17 mouse cellular contexts compared by ENCODE assay signal in the genomic region with DNA sequence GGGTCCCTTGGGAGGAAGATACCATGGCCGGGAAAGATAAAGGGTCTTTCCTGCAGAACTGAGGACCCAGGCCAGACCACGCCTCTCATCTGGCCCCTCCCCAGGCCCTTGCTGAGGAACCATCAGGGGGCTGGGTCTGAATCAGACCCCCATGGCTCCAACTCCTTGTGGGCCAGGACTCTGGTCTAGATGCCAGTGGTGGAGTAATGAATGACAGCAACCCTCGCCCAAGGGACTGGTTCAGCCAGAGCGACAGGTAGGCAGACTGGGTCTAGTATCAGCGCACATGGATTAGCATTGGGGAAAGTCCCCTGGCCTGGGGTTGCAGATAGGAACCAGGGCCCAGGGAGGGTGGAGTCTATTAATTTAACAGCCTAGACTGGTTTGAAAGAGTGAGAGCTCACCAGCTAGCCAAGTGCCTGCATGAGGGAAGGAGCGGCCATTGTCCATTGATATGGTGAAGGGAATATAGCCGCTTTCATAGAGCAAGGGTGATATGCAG. TPM values are rescaled to one million over a fixed set of nuclear protein-coding genes. Genes with fewer than 3 reads are reported as not detected.
DNase-seq lines count a peak whose midpoint lies in the region; ATAC-seq and TF ChIP-seq lines count a peak whose summit lies in the region.
"Had no signal": no experiment of that assay in that cellular context is flagged by ENCODE, and none has a peak within 500 bp of the region (broad histone marks: within the 10 kb centered on the region; RNA-seq: fewer than 3 reads in every experiment).

No protein-coding gene starts in this region.

- in situ Hi-C loops in CH12.LX (cut with MboI; ENCODE audit: low pct_ligation_motif_present, low pct_unique_long_range_greater_than_20kb, low sequenced_read_pairs): no loop called here

- H3K4me2 ChIP-seq in CH12.LX (ENCODE audit: insufficient read depth, low read depth, poor library complexity, severe bottlenecking): no peak overlapping the region
- no peak overlapping the region for H3K4me2 ChIP-seq in hindbrain, embryonic 14.5 days (replicated peaks)
- H3K4me2 ChIP-seq in forebrain, embryonic 13.5 days: no peak overlapping the region
- H3K4me2 ChIP-seq: hindbrain, embryonic 12.5 days; limb, embryonic 15.5 days had no signal

- ATAC-seq in hindbrain, embryonic 14.5 days (ENCODE audit: low FRiP score): no peak
- ATAC-seq in forebrain, embryonic 13.5 days: no peak
- ATAC-seq: intestine, postnatal 0 days had no signal

- TF ChIP-seq EP300 in CH12.LX (IDR thresholded peaks at IDR 0.05; ENCODE audit: low read length): no peak

- no peak for TF ChIP-seq POLR2A in CH12.LX (IDR thresholded peaks at IDR 0.05; ENCODE audit: low read depth, low read length)

- dilution Hi-C loops in CH12.LX (cut with MboI; ENCODE audit: extremely low pct_ligation_motif_present, extremely low pct_unique_long_range_greater_than_20kb, low sequenced_read_pairs): no loop called here

- peaks cover 15 to 65% of the 10 kb centered on the region in 2 experiments for H3K36me3 ChIP-seq in CH12.LX (replicated peaks in 1 of 2; ENCODE audit: control insufficient read depth in 1 of 2, insufficient read depth in 1 of 2, low read length in 1 of 2)
- H3K36me3 ChIP-seq in hindbrain, embryonic 14.5 days (replicated peaks; ENCODE audit: control insufficient read depth, insufficient read depth): peaks cover 6% of the 10 kb centered on the region; the same call in 1 of the 2 replicates
- peaks cover 15% of the 10 kb centered on the region; the same call in 1 of the 2 replicates for H3K36me3 ChIP-seq in forebrain, embryonic 13.5 days (ENCODE audit: poor library complexity, severe bottlenecking)

- peaks cover 31 to 40% of the 10 kb centered on the region in 2 experiments for H3K4me1 ChIP-seq in CH12.LX (ENCODE audit: control insufficient read depth in 1 of 2, insufficient read depth in 2 of 2)
- peaks cover 8% of the 10 kb centered on the region for H3K4me1 ChIP-seq in hindbrain, embryonic 14.5 days (replicated peaks; ENCODE audit: control insufficient read depth, insufficient read depth, low read length)
- H3K4me1 ChIP-seq in forebrain, embryonic 13.5 days: peaks cover 17% of the 10 kb centered on the region

- no peak for TF ChIP-seq CTCF in CH12.LX (conservative IDR thresholded peaks at IDR 0.05 in 1 of 2, IDR thresholded peaks at IDR 0.05 in 1 of 2; ENCODE audit: low read depth in 2 of 2, low read length in 2 of 2)

- intact Hi-C loops in left cerebral cortex, postnatal 36 days (cut with DNase I): no loop called here

- H3K9ac ChIP-seq in CH12.LX (ENCODE audit: insufficient read depth, low read depth): no peak overlapping the region
- no peak overlapping the region for H3K9ac ChIP-seq in hindbrain, embryonic 14.5 days
- no peak overlapping the region for H3K9ac ChIP-seq in forebrain, embryonic 13.5 days
- H3K9ac ChIP-seq: hindbrain, embryonic 12.5 days; limb, embryonic 15.5 days had no signal

- DNase-seq in left cerebral cortex, adult 8-10 months (ENCODE audit: low spot score in 2 of 2): peak; percentile 1 to 7
- no peak for DNase-seq in left cerebral cortex, postnatal 36 days (ENCODE audit: low spot score in 2 of 2)
- peak; percentile 78 for DNase-seq in CH12.LX (ENCODE audit: extremely low read depth)
- DNase-seq in cerebellum, adult 18-20 months: peak; percentile 9 to 16
- DNase-seq in induced T-regulatory cell, adult 2 months (ENCODE audit: low read depth): peak; percentile 29
- no peak for DNase-seq in hindbrain, embryonic 14.5 days (ENCODE audit: low spot score)
- DNase-seq in embryo, embryonic 11 days: no peak
- DNase-seq: gastrocnemius, postnatal 10 days; lung, postnatal 10 days; spleen, adult 18-20 months had no signal

- no peak overlapping the region for H3K4me3 ChIP-seq in CH12.LX (replicated peaks in 1 of 3; ENCODE audit: low read depth in 2 of 3, low read length in 2 of 3, poor library complexity in 1 of 3)
- no peak overlapping the region for H3K4me3 ChIP-seq in hindbrain, embryonic 14.5 days (replicated peaks; ENCODE audit: low read length)
- no peak overlapping the region for H3K4me3 ChIP-seq in forebrain, embryonic 13.5 days
- H3K4me3 ChIP-seq: hindbrain, embryonic 12.5 days; limb, embryonic 15.5 days; megakaryocyte, embryonic 14.5 days had no signal

- no peaks in the 10 kb centered on the region for H3K79me2 ChIP-seq in CH12.LX (replicated peaks; ENCODE audit: control insufficient read depth, extremely low read depth, insufficient read depth, poor library complexity, severe bottlenecking)

- WGBS in hindbrain, embryonic 14.5 days: 94% methylated on average over 7 of the region's 7 CpGs
- WGBS in forebrain, embryonic 13.5 days: 90% methylated on average over 7 of the region's 7 CpGs

- no peaks in the 10 kb centered on the region for H3K27me3 ChIP-seq in CH12.LX (replicated peaks)
- no peaks in the 10 kb centered on the region for H3K27me3 ChIP-seq in hindbrain, embryonic 14.5 days (ENCODE audit: control insufficient read depth, insufficient read depth, low read length)
- H3K27me3 ChIP-seq in forebrain, embryonic 13.5 days: no peaks in the 10 kb centered on the region
- H3K27me3 ChIP-seq: hindbrain, embryonic 12.5 days; limb, embryonic 15.5 days had no signal

- no peak for TF ChIP-seq RAD21 in CH12.LX (IDR thresholded peaks at IDR 0.05; ENCODE audit: low read depth, low read length)

- no peaks in the 10 kb centered on the region for H3K9me3 ChIP-seq in CH12.LX (replicated peaks; ENCODE audit: low read length)
- no peaks in the 10 kb centered on the region for H3K9me3 ChIP-seq in hindbrain, embryonic 14.5 days (ENCODE audit: control insufficient read depth, low read length)
- H3K9me3 ChIP-seq in forebrain, embryonic 13.5 days (replicated peaks): no peaks in the 10 kb centered on the region
- H3K9me3 ChIP-seq: hindbrain, embryonic 12.5 days; limb, embryonic 15.5 days; megakaryocyte, embryonic 14.5 days had no signal

- H3K27ac ChIP-seq in CH12.LX (ENCODE audit: insufficient read depth, low read depth): no peak overlapping the region
- no peak overlapping the region for H3K27ac ChIP-seq in hindbrain, embryonic 14.5 days
- no peak overlapping the region for H3K27ac ChIP-seq in forebrain, embryonic 13.5 days
- H3K27ac ChIP-seq: hindbrain, embryonic 12.5 days; limb, embryonic 15.5 days had no signal

TF ChIP-seq in CH12.LX, 34 proteins besides CTCF, POLR2A, EP300 and RAD21:
- no peak for TF ChIP-seq JUND (conservative IDR thresholded peaks at IDR 0.05; ENCODE audit: low read depth, low read length)
- no peak for TF ChIP-seq MEF2A (IDR thresholded peaks at IDR 0.05; ENCODE audit: borderline replicate concordance, low read depth, low read length)
- 0 out of 2 replicates have a peak, but pooled peaks have one; percentile 37 for TF ChIP-seq MYC (IDR thresholded peaks at IDR 0.05; ENCODE audit: low read depth, low read length)
- no peak for TF ChIP-seq ZC3H11A (IDR thresholded peaks at IDR 0.05; ENCODE audit: low read depth, low read length)

RNA-seq across cellular contexts. Expression of a gene that starts 2.0 kb away (rescaled TPM):
- total RNA-seq in left cerebral cortex, adult 8-10 months (2022): 10 to 100 TPM in 2 of 4 experiments, 1 to 10 TPM in 2; 8.7 to 12.0 (median 10.3) TPM
- total RNA-seq in left cerebral cortex, postnatal 36 days (2021): 1 to 10 TPM; 7.8 to 8.3 TPM
- total RNA-seq in CH12.LX (2012; rRNA removed): 0.51 and 0.63 TPM in 2 replicates
- total RNA-seq in CH12.LX (2014; rRNA removed): 0.66 and 0.70 TPM in 2 replicates
- 2.9 and 3.0 TPM in 2 replicates for polyA plus RNA-seq in CH12.LX (2012; ENCODE audit: insufficient read length, low read depth)
- polyA plus RNA-seq in hindbrain, embryonic 14.5 days (2014; fragmentation: Nextera tagmentation; extraction: Ambion mirVana): 6.9 and 7.3 TPM in 2 replicates
- polyA plus RNA-seq in forebrain, embryonic 13.5 days (2015; fragmentation: Nextera tagmentation; extraction: Ambion mirVana): 0.97 and 1.1 TPM in 2 replicates

RNA-seq across cellular contexts. Expression of a gene that starts 52.6 kb away (rescaled TPM):
- 1 to 10 TPM; 1.8 to 3.5 (median 2.4) TPM for total RNA-seq in left cerebral cortex, adult 8-10 months (2022)
- total RNA-seq in left cerebral cortex, postnatal 36 days (2021): 1 to 10 TPM; 1.6 to 2.9 TPM
- total RNA-seq in CH12.LX (2012; rRNA removed) (not detected in 2 replicates), CH12.LX (2014; rRNA removed) (not detected in 2 replicates)
- polyA plus RNA-seq in CH12.LX (2012; ENCODE audit: insufficient read length, low read depth): not detected in 2 replicates
- 2.1 and 2.7 TPM in 2 replicates for polyA plus RNA-seq in hindbrain, embryonic 14.5 days (2014; fragmentation: Nextera tagmentation; extraction: Ambion mirVana)
- polyA plus RNA-seq in forebrain, embryonic 13.5 days (2015; fragmentation: Nextera tagmentation; extraction: Ambion mirVana): 1.4 and 2.8 TPM in 2 replicates
- total RNA-seq: MEL had no signal
- polyA plus RNA-seq: C2C12 had no signal

Comparison
In these comparisons a context has a peak if more than half of its experiments do, and no peak if none do; other contexts are left out.
1. DNase-seq: peak in left cerebral cortex, adult 8-10 months (2 of 2), CH12.LX (single experiment), cerebellum, adult 18-20 months (2 of 2) and induced T-regulatory cell, adult 2 months (single experiment); none in left cerebral cortex, postnatal 36 days (0 of 2), hindbrain, embryonic 14.5 days (single experiment) and embryo, embryonic 11 days (single experiment).
2. RNA of a gene that starts 2.0 kb away (total RNA-seq): 8.7 to 12.0 TPM in left cerebral cortex, adult 8-10 months and 7.8 to 8.3 TPM in left cerebral cortex, postnatal 36 days; 0.51 to 0.70 TPM in CH12.LX; every median in the first group is over 4 times any median in the second.